Mouse (Mus musculus) liver, embryonic 14.5 days (tissue): ENCODE measurements at regions not wholly inside any gene's neighbourhood (a gene's known extent, or its start where the extent isn't known, plus 50 kb on each side); places are given as distances from the start of the nearest gene placed in this dataset.

Experiments used
- CTCF ChIP-seq: IDR thresholded peaks from 2 replicates; pipeline ENCODE4 v1.5.1; 2016; ENCODE audit warnings: antibody characterized with exemption, low read depth, control low read depth
- EP300 ChIP-seq: IDR thresholded peaks from 2 replicates; pipeline ENCODE4 v1.6.1; 2016; ENCODE audit warnings: antibody characterized with exemption, low read depth

GRCm38 (mm10) chr10:99584855-99585254 lies 174.6 kb downstream of the Csl start:
- TF ChIP-seq CTCF (no peak), EP300 (no peak)
